Mouse (Mus musculus) induced T-regulatory cell, adult 2 months (primary cell): ENCODE data around the gene Pet100.

Experiments used
- DNase-seq: peaks from one replicate; pipeline ENCODE4 v3.0.0-alpha.2; 2012; ENCODE audit warnings: low read depth

The Pet100 gene

DNA sequence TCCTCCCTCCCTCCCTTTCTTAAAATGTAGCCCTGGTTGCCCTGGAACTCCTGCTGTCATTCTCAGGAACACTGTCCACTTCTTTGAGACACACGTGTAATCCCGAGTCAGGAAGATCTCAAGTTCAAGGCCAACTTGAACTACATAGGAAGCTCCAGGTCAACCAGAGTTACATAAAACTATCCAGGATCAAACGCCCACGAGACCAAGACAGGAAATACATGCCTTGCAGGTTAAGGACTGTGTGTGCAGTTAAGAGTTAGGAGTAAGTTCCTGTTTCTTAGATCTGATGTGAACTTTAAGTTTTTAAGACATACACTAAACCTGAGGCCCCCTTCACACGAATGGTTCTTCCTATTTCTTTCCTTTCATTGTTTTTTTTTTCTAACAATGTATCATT is 5.6 kb downstream of the Pet100 start:
- no peak for DNase-seq

DNA sequence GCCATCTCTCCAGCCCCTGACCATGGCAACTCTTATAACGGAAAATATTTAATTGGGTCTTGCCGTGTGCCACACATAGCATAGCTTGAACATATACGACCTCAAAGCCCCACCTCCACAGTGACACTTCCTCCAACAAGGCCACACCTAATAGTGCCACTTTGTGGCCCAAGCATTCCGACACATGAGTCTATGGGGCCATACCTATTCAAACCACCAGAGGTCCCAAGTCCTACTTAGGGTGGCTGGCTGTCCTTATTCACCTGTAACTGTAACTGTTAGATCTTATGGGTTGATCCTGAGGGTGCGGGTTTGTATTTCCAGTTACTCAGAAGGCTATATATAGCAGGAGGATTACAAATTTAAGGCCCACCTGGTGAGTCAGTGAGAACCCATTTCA is 6.7 kb downstream of the Pet100 start:
- DNase-seq: peak; percentile 73

DNA sequence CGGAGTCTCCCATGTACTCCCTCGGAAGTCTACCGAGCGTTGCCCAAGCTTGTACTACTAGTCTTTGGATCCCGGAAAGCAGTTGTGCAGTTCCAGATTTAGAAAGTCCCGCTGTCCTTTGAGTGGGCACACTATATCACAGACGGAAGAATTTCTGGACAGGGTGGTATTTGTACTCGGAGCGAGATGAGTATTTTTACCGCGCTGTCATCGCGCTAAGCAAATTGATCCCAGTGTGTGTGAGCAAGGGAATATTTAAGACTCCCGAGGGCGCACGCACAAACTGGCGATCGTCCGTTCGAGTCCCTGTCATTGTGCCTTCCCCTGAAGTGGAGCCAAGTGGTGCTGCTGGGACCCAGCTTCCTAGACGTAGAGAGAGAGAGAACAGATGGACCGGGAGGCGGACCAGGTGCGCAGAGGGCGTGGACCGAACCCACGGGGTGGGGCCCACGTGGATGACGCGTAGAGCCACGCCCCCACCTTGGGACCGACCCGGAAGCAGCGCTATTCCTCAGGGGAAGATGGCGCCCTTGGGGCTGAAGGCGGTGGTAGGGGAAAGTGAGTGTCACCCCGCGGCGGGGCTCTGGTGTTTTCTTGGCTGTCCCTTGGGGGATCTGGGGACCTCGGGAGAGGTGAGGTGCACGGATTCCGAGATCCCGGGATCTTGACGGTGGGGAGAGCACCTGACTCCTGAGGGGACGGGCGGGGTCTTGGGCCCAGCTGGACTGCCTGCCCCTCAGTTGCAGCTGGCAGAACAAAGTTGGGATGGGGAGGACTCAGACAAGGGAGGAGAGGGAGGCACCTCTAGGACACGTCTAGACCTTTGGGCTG is 9.5 kb downstream of the Pet100 start, which contains the start of gene Stxbp2:
Gene Stxbp2 (plus strand): TSS at position 309 of the 831 bp plus-strand sequence.
- peak; percentile 94 for DNase-seq

DNA sequence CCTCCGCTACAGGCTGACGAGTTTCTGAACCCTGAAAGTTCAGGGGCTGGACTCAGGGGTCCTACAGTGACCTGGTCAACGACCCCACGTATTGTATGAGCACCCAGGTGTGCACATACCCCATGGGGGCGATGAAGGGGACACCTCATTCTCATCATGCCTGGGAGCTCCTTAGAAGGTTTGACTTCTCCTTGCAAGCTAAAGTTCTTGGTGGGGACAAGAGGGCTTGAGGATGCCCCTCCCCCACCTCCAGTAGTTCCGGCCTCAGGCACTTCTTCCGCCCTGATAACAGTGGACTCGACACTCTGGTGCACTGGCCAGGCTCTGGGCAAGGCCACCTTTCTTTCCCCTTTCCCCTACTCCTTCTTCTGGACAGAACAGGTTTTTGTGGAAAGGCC is 10.1 kb downstream of the Pet100 start:
- DNase-seq: peak; percentile 59

DNA sequence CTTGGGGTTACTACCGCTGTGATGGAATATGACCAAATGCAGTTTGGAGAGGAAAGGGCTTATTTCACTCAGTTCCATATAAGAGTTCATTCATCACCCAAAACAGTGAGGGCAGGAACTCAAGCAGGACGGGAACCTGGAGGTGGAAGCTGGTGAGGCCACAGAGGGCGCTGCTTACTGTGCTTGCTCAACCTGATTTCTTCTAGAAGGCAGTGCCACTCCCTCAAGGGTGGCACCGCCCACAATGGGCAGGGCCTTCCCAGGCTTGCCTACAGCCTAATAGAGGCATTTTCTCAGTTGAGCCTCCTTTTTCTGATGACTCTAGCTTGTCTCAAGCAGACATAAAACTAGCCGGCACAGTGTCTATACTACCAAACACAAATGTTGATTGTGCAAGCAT is 24.5 kb downstream of the Pet100 start:
- DNase-seq: peak; percentile 66

DNA sequence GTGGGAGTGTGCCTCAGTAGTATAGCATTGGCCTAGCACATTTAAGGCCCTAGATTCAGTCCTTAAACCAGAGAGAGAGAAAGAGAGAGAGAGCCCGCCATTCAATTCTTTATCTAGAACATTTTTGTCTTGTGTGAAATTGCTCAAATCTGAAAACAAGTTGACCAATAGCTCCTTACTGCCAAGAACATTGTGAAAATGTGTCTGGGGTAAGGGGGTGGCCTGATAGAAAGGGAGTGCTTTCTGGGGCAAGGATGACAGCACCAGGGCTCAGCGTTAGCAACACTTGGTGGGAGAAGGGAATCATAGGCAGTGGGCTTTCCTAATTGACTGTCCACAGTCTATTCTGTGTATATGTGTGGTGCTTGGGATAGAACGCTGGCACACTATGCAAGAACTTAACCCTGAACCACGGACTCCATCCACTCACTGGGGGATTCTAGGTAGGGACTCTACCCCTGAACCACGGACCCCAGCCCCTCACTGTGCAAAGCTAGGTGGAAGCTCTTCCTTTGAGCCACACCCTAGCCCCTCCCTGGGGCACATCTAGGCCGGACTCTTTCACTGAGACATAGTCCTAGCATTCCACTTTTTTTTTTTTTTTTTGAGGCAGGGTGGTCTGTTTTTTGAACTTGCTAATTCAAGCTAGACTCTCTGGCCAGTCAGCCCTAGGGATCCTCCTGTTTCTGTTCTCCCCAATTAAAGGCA is 25.6 kb downstream of the Pet100 start:
- no peak for DNase-seq

DNA sequence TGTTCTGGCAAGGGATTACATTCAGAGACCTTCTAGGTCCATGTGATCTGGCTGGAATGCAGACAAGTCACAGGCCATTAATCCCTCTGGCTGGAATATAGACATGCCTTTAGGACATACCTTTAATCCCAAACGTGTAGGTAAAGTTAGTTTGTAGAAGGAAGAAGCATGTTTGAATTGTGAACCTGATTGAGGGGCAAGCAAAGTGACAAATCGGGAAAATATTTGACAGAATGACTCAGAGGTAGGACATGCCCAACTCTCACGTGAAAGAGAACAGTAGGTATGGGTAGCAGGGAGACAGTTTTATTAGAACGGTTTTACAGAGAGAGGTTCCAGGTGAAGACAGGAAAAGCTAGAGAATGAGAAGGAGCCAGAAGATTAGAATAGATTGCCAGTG is 26.2 kb downstream of the Pet100 start:
- no peak for DNase-seq

DNA sequence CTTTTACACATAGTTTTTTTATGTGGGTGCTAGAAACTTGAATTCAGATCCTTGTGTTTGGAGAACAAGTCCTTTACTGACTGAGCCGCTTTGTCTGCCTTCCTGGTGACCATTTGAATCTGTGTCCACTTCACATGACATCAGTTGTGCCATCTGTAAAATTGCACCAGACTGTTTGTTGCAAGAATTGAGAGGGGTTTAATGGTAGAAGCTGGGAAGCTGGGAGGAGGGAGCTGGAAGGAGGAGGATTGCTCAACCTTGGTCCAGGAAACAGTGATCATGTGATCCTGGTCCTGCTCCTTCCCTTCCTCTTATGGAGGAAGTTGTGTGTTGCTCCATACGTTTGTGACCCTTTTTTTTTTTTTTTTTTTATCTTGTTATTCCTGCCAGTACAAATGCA is 26.9 kb downstream of the Pet100 start:
- DNase-seq: no peak

DNA sequence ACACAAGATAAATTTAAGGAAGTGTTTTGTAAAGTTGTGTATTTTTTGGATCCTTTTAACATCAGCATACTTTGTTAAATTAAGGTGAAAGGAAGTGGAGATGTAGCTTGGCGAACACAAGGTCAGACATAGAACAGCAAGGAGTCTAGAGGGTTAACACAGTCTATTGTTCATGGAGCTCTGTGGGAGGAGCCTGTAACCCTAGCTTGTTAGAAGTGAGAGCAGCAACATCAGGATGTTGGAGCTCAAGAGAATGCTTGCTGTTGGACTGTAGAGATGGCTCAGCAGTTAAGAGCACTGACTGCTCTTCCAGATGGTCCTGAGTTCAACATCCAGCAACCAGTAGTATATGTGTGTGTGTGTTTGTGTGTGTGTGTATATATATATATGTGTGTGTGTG is 27.6 kb downstream of the Pet100 start:
- no peak for DNase-seq

DNA sequence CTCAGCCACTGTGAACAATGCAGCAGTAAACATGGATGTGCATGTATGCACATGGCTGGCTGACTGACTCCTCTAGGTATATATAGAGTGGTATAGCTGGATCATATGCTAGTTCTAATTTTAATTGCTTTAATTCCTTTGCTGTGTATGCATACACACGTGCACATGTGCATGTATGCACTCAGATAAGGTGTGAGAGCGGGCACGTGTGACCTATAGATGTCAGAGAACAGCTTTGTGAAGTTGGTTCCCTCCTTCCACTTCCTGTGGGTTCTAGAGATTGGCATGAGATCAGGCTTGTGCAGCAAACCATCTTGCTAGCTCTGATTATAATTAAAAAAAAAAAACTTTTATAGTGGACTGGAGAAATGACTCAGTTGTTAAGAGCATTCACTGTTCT is 31.5 kb downstream of the Pet100 start:
- no peak for DNase-seq

DNA sequence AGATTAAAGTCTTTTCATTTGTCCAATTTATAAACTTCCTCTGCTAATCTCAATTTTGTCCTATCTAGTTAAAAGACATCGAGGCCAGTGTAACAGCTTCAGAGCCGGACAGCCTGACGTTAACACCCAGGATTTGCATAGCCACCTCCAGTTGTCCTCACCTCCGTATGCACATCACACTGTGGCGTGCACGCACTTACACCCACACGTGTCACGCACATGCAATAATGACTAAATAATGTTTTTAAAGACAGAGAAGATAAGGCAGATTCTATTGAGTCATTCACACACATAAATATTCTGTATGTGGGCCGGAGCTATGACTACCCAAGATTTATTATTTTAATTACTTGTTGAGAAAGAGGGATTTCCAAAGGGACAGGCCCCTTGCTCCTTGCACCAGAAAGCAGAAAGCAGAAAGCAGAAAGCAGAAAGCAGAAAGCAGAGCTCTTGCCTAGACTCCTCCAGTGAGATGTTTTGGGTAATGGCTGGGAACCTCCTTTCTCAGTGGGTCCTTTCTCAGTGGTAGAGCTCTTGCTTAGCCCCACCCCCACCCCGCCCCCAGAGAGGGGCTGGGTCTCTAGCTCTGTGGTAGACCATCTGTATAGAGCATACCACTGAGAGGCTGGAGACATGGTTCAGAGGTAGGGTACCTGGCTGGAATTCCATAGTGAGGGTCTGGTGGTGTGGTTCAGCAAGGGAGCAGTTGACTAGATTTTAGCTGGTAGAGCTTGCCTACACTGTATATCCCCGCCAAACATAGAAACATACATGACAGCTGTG is 33.6 kb downstream of the Pet100 start:
- no peak for DNase-seq

DNA sequence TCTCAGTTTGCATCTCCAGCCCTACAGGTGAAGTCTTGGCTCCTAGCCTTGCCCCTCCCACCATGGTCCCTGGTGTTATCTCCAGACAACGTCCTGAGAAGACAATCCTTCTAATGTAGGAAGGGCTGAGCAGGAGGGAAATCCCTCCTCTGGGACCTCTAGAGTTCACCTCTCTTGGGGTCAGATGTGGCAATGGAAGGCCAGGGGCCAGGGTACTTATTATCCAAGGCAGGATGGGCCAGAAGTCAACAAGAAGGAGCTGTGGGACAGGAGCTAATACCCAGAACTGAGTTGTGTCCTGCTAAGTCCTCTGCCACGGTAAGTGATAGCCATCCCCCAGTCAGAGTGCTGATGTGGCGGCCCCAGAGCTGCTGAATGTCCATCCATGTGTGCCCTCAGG is 34.2 kb downstream of the Pet100 start, which contains the start of gene Retn:
Gene Retn (plus strand): TSS at position 245 of the 400 bp plus-strand sequence.
- DNase-seq: no peak

DNA sequence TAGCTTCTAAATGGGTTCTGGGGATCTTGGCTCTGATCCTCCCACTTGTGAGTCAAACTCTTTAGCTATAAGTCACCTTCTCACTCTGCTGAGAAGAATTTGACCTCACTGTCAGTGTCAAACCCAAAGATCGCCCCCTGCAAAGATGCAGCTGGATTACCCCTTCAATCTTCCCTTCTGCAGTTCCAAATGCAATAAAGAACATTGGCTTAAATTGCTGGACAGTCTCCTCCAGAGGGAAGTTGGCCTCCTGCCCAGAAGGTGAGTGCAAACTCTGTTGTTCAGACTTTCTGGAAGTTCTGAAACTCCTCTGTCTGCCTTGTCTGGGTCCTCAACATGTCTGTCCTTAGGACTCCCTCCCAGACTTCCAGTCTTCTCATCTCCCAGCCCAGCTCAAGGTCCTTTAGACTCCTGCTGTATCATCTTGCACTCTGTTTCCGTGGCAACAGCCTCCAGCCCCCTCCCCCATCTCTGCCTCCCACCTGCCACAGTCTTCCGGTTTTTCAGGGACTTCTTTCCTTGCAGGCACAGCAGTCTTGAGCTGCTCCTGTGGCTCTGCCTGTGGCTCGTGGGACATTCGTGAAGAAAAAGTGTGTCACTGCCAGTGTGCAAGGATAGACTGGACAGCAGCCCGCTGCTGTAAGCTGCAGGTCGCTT is 35.5 kb downstream of the Pet100 start:
- DNase-seq: no peak

DNA sequence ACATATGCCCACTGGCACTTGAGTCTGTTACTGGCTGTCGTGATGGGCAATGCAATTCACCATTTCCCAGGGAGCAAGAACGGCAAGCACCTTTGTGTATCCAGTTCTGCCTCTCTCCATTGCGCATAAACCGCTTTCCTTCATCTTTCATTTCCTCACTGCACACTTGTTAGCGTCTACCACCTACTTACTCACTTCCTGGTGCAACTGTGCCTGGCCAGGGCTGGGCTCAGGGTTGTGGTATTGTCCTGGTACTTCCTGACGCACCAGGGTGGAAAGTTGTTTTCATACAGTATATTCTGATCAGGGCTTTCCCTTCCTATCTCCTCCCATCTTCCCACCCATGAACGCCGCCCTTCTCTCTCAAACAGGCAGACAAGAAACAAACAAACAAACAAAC is 39.5 kb downstream of the Pet100 start:
- DNase-seq: no peak

DNA sequence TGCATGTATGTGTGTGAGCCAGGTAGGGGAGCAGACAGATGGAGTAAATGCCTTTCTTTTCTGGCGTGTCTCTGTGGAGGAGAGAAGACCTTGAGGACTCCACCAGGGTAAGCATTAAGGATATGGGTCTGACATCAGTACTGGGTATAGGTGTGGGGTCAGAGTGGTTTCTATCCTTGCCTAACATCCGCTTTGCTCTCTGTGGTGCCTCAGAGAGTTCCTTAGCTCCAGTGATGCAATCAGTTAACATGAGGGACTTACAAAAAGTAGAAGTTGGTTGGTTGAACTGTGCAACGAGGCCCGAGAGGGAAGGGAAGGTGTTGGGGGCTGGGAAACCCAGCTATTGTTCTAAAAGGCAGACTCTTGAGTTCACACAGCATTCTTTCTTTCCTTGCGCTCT is 43.1 kb downstream of the Pet100 start:
- no peak for DNase-seq

DNA sequence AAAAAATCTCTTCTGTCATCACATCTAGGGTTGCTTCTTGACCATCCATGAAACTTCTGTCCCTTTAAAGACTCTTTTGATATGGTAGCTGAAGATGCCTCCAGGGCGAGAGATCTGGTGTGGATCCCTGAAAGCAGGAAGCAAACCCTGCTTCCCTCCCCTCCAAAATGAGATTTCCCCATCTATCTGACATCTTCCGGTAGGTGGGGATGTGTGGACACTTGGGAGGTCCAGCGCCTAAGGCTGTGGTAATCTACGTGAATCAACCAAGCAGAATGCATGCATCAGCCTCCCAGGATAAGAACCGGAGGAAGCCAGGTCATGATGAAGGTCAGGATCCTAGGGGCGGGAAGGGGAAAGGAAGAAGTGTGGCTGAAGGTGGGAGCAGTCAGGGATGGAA is 44.2 kb downstream of the Pet100 start, which contains the start of gene Mcemp1:
Gene Mcemp1 (plus strand): TSS at position 248 of the 400 bp plus-strand sequence.
- no peak for DNase-seq

DNA sequence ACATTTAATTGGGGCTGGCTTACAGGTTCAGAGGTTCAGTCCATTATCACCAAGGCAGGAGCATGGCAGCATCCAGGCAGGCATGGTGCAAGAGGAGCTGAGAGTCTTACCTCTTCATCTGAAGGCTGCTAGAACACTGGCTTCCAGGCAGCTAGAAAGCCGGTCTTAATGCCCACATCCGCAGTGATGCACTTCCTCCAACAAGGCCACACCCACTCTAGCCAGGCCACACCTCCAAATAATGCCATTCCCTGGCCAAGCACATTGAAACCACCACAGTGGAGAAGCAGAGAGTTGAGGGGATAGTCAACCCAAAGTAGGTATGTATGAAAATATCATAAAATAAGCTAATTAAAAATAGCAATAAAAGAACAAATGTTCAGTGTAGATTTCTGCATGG is 49.0 kb downstream of the Pet100 start:
- peak; percentile 64 for DNase-seq

DNA sequence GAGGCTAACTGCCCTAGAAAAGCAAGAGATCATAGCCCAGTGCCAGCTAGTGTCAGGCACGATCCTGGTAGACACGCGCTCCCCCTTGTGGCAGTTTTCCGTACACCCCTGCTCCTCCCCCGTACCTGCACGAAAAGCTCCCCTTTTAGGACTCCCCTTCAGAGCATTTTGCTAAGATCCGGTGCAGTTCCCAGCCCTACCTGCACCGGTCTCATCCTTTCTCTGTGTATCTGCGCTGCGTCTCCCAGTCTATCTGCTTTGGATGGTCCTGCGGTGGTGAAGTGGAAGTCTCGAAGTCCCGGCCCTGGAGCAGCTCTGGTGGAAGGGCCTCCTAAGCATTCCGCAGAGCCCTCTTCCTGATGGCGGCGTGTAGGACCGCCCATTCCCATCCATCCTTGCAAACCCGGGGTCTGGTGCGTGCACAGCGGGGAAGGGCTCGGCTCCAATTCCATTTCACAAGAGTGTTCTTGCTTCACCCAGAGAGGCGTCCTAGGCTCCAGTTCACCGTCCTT is 50.7 kb downstream of the Pet100 start, which contains the start of gene Fcor:
Gene Fcor (minus strand): TSS at position 383 of the 512 bp plus-strand sequence.
- peak; percentile 91 for DNase-seq

DNA sequence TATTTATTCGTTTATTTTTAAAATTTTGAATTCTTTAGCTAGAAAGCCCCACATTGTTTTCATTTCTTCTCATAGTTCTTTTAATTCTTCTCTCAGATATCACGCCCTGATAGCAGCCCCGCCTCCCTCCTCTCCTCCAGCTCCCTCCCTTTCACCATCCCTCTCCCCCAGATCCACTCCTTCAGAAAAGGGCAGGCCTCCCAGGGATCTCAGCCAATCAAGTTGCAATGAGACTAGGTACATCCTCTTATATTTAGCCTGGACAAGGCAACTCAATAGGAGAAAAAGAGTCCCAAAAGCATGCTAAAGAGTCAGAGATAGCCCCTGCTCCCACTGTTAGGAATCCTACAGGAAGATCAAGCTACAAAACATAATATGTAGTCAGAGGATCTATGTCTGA is 53.3 kb downstream of the Pet100 start:
- no peak for DNase-seq
